Mouse (Mus musculus): Measurements from ENCODE around the gene Dlgap1. TPM values are rescaled to one million over a fixed set of nuclear protein-coding genes. Genes with fewer than 3 reads are reported as not detected.

Gene Dlgap1
- total and polyA plus RNA-seq, 3 experiments: 27.5 to 106 (median 44.8) TPM

DNA sequence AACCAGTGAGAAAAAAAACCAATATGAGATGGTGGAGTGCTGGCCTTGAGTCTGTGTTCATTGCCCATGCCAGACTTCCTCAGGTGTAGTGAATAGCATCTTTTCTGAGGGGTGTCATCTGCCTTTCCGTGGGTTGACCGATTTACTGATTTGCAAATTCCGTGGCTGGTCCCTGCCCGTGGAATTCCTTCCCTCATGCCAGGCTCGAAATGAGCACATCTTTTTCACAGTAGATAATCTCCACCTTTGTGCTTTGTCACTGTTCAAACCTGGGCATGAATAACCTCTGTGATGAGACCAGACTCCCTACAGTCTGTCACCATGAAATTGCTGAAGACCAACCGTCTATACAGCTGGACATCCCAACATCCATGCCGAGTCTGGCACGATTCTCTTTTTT lies 493.4 kb downstream of the Dlgap1 start:
- DNase-seq: no peak

DNA sequence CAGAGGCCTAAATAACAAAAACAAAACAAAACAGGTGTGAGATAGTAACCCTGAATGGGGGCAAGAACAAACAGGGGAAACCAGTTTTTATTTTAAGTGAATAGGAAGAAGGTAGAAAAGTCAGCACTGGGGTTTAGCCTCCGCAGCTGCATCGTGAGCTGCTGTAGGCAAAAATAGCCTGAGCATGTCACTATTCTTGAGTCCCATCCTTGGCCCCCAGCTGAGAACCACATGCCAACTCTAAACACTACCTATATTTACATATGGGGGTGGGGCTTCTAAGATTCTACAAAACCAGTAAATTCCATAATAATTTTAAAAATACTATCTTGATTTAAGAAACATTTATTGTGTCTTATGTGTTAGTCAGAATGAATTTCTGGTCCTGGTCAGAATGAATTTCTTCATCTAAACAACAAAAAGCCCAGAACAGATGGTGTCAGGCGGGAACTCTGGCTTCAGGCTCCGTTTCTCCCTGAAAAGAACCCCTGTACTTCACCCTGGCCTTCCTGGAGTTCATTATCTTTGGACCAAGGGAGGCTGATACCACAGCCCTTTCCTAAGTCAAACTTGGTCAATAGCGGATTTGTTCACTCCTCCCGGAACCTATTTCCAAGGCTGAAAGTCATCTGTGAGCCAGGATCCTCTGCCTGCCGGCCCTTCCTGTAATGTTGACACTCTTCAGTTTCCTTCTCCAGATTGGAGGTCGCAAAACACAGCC lies 494.1 kb downstream of the Dlgap1 start:
- DNase-seq: no peak

DNA sequence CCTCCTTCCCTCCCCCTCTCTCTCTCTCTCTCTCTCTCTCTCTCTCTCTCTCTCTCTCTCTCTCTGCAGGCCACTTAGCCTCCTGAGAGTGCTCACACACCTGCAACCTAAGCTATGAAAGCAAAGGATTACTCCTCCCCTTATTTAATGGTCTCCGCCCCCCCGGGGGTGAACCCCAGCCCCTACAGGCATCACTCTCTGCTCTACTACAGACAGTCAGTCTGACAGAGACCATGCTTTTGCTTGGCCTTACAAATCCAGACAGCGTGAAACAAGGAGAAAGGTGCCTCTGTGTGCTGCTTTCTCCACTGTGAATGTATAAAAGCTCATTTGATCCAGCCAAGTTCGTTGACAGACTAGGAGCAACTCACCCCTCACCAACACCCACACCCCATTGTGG lies 497.5 kb downstream of the Dlgap1 start:
- no peak for DNase-seq

DNA sequence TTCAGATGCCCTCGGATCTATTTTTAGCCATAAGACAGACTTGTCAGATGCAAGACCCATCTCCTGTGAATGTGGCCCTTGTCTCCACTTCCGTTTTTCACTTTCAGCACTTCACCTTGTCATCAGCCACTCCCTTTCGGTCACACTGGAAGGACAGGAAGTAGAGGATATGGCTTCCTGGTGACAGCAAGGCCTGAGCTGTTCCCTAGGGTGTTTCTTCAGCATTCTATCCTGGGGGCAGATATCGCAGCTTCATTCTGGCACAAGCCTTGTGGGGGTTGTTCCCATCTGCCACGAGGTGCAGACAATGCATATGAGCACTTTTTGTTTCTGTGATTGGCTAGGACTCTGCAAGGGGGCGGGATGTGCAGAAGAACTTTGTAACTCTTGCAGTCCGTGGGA lies 502.1 kb downstream of the Dlgap1 start:
- DNase-seq: no peak

DNA sequence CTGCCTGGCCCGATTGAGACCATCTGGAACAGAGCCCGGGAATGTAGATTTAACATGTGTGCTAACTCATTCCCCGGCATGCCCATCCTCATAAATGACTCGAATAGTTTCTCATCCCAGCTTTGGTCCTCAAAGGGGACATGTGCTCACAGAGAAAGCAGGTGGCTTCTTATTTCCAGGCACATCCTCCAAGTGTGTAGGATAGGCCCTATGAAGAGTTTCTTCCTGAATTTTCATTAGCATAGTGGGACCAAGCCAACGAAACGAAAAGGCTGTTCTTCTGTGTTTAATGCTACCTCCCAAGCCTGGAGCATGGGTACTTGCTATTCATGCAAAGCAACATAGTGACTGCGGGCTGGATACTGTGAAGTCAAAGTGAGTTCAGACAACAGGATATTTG lies 503.3 kb downstream of the Dlgap1 start:
- DNase-seq: no peak

- DNase-seq: no peak
These were observed 505.0 kb downstream of the Dlgap1 start for GRCm38 (mm10) chr17:70473871-70474270.

DNA sequence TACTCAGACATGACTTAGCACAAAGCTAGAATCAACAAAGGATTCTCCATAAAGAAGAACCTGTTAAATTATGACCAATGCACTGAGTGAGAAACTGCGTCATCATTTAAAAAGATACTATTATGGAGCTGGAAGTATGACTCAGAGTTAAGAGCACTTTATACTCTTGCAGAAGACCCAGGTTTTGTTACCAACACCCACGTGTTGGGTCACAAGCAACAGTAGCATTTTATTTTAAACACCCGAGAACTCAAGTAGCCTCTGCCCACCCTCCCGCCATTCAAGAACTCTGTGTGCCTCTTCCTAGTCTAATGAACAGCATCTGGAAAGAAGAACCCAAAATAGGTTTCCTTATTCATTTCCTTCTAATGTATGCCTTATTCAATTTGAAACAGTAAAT lies 514.8 kb downstream of the Dlgap1 start:
- DNase-seq: no peak

DNA sequence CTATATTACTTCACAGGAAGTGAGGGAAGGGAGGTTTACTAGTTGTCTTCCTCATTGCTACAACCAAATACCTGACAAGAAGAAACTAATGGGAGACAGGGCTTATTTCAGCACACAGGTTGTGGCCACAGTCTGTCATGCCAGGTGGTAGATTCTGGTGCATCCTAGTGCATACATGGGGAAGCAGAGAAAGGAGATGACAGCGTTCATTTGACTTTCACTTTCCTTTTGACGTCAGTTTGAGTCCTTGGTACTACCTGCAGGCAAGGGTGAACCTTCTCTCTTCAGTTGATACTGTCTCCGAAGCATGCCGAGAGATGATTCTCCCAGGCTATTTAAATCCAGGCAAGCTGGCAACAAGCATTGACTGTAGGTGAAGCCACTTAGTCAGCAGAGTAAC lies 516.8 kb downstream of the Dlgap1 start:
- DNase-seq: no peak

GRCm38 (mm10) chr17:70486259-70486658 lies 517.4 kb downstream of the Dlgap1 start:
- no peak for DNase-seq

DNA sequence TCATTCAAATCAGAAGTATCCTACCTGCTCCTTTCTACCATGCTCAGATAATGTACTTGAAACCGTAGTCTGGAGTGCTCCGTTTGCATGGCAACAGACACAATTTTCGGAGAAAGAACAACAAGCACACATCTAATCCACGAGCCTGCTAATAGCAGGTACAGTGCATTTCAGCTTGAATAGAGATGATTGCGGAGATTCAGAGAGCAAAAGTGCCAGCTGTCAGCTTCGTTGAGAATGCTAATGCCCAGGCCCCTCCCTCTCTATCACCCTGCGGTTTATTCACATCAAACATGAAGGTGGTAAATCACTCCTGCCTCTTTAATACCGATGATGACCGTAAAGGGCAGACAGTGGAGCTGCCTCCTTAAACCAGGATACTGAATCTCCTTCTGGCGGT lies 518.0 kb downstream of the Dlgap1 start:
- no peak for DNase-seq

GRCm38 (mm10) chr17:70488784-70489265 lies 520.0 kb downstream of the Dlgap1 start:
- DNase-seq: peak; percentile 61

DNA sequence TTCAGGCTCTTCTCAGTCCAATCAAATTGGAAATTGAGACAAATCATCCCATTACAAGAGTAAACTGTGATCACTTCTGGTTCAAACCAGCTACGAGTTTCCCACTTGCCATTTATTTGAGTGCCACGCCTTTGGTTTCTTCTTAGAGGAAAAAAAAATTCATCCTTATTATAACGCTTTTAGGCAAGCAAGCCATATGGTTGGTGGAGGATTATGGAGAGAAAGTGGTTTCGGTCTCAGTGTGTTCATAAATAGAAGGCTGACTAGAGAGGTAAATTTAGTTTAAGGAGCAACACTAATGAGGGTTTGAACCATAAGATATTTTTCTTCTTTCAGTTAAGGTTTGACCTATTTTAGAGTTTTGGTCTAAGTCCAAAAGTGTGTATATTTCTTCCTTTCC lies 522.7 kb downstream of the Dlgap1 start:
- DNase-seq: no peak

DNA sequence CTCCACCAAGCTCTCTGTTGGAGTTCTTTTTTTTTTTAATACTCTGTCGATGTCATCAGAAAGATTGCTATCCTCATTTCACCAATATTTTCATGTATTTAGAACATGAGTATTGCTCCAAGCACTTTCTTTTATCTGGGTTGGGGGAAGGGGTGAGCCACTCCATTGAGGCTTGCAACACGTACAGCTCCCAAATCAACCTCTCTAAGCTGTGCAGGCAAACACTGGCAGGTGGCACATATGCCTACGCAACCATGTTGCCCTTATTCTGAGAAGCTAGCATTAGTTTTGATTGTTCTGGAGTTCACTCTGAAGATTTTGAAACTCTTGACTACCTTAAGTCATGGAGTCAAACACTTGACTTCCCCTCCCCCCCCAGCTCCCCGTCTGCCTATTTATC lies 525.5 kb downstream of the Dlgap1 start:
- DNase-seq: no peak

GRCm38 (mm10) chr17:70498256-70498655 lies 529.4 kb downstream of the Dlgap1 start:
- no peak for DNase-seq

DNA sequence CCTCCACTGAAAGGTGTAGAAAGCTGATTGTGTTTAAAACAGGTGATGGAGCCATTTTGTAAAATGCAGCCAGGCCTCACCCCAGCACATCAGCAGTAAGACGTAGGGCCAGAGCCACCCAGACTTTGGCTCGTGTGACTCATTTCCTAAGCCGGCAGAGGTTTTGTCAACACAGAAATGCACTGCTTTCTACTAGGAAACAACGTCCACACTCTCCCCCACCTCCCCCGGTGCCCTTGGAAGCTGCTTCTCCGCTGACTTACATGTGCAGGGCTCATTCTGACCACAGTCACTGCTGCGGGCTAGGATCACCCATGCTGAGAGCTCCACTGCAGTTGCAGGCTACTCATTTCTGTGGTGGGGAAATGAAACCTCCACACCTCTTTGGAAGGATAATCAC lies 533.1 kb downstream of the Dlgap1 start:
- DNase-seq: peak; percentile 66

- no peak for DNase-seq
These were observed 538.9 kb downstream of the Dlgap1 start for GRCm38 (mm10) chr17:70507759-70508158.

DNA sequence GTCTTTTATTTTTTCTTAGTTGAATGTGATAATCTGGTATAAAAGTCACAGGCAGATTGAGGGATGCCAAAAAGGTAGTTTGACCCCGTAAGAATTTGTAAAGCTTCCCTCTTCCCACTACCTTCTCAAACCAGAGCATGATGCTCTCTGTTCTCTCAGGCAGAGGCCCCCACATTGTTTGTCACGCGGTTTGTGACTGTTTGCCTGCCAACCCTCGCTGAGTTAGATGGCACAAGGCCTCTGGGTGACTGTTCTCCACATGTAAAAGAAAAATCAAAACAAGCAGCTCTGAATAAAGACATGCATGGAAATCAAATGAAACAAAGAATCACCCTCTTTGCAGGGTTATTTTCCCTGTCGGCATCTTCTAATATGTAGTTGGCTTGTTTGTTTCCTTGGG lies 541.6 kb downstream of the Dlgap1 start:
- DNase-seq: no peak

DNA sequence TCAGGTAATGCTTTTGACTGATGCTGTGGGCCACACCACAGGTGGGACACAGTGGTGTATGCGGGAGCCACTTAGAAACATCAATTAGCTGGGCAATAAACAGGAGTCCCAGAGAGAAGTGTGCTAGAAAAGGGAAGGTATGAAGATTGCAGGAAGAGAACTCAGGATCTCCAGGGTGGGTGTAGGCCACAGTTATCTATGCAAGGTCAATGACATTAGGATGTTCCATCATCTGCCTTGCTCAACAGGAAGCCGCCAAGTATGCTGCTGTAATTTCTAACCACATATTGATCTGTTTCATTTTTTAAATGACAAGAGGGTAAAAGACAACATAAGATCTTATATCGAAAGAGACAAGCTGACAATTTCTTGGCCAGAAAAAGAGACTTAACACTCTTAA lies 542.5 kb downstream of the Dlgap1 start:
- DNase-seq: no peak

GRCm38 (mm10) chr17:70513736-70514135 lies 544.9 kb downstream of the Dlgap1 start:
- no peak for DNase-seq

DNA sequence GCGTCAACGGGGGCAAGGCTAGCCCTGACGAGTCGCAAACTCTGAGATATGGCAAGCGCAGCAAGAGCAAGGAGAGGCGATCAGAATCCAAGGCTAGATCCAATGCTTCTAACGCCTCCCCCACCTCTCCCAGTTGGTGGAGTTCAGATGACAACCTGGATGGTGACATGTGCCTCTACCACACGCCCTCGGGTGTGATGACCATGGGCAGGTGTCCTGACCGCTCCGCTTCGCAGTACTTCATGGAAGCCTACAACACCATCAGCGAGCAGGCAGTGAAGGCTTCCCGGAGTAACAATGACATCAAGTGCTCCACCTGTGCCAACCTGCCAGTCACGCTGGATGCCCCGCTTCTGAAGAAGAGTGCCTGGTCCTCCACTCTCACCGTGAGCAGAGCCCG lies 547.6 kb downstream of the Dlgap1 start:
- no peak for DNase-seq

DNA sequence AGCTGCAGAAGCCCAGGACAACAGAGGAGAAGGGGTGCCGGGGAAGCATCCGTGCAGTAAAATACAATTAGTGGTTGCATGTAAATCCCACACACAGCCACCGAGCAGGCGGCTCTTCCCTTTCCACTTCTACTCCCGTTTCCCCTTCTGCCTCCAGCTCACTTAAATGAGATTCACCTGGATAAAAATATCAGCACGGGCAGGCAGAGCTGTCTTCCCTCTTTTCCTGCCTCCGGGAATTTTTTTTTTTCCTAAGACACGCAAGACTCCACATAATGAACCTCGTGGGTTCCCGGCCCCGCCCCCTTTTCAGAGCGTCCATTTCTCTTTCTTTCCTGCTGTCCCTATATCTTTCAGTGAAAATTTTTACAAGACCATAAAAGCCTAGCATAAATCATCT lies 548.5 kb downstream of the Dlgap1 start:
- no peak for DNase-seq

DNA sequence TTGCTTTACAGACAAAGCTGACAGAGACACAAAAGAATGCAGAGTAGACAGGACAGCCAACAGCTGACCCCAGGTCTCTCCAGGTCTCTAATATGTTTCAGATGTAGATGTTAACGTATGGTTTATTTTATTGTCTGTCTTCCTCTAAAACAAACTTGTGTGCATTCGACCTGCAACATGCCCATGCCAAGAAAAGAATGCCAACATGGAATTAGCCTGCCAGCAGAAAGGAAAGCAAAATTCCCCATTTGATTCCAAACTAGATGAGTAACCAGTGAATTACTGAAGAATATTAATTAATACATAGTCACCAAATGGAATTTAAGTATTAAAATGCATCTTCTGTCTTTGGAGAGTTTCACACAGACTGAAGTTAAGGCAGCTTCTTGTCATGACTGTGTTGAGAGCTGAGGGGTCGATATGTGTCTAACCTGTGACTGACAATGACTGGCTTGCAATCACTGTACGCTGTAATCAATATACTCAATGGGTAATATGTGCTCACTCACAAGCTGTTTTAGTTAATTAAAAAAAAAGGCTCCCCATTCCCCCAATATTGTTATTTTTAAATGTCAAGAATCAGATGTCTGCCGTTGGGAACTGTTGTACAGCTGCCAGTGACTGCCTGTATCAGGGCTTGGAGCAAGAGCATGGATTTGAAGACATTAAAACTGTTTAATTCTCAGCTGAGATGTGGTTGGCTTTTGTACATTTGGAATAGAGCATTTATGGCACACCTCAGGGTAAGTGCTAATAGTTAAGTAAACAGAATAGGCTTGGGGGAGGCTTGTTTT lies 552.4 kb downstream of the Dlgap1 start:
- DNase-seq: no peak

DNA sequence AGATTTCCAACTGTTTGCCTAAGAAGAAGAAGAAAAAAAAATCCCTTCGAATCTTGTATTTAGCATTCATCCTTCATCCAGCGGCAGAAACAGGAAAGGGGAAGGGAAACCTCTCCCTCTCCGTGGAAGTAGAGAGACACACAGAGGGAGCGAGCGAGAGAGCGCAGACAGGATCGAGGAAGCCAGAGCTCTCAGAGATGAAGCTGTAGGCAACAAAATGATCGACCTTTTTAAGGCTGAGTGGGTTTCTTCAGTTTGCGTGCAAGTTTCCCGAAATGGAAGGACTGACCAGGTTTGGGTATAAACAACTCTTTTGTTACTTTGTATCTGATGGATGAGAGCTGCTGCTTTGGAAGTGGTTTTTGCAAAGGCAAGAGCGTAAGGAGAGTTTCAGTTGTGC lies 553.1 kb downstream of the Dlgap1 start:
- DNase-seq: no peak

DNA sequence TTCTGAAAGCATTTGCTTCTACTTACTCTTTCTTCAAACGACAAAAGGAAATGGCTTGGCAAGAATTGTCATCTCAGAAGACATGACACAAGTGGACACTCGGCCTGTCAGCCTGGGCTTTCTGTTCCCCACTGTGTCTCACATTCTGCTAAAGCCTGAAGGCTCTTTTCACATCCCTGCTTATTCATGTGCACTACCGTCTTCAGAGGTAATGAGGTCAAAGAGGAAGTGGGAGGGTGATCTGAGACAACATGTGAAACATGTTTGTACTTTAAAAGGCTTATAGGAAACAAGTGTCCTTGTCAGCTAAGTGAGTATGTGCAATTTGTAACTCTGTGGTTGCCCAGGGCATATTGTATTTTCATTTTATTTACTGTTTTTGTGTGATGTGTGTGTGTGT lies 557.1 kb downstream of the Dlgap1 start:
- no peak for DNase-seq

Data from adrenal gland, adult 2 months (tissue).